Mouse (Mus musculus): ENCODE measurements around the gene Trpm8.

Gene Trpm8

GRCm38 (mm10) chr1:88277098-88277817 is at the start of gene Trpm8, which contains the start of gene Hjurp:
Gene Trpm8, plus strand, starts transcription at chr1:88277661.
Gene Hjurp, minus strand, starts transcription at chr1:88277633.
- peak; percentile 84 for ATAC-seq (ENCODE audit: insufficient number of reproducible peaks, low FRiP score, low TSS enrichment)

- ATAC-seq (ENCODE audit: insufficient number of reproducible peaks, low FRiP score, low TSS enrichment) = no peak
Measured at GRCm38 (mm10) chr1:88228121-88228520, 49.3 kb upstream of the Trpm8 start.

DNA sequence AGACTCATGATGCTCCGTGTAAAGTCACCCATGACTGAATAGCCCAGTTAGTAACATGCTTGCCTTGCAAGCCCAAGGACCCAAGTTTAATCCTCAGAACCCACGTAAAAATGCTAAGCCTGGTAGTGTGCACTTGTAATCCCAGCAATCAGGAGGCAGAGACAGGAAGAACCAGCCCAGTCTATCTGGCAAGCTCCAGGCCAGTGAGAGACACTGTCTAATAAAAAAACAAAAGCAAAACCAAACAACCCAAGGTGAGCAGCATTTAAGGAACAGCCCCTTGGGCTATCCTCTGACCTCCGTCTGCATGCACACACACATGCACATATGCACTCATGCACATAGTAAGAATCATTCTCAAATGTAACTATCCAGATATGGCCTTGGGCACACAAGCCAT is 47.9 kb upstream of the Trpm8 start:
- ATAC-seq (ENCODE audit: insufficient number of reproducible peaks, low FRiP score, low TSS enrichment) = no peak

DNA sequence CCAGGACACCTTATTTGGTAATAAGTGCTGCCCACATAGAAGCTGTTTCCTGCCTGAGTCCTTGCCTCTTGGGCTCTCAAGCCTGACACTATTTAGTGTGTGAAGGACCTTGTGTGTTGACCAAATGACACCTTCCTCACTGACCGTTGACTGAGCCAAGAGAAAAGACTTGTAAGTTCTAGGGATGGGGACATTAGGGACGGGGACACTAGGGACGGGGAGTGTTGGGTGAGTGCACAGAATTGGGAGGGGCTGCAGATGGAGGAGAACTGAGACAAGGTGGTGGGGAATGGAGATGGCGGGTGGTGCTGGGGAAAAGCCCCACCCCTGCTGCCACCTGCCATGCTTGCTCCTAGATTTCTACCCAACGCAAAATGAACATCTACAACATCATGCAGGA is 47.5 kb upstream of the Trpm8 start:
- no peak for ATAC-seq (ENCODE audit: insufficient number of reproducible peaks, low FRiP score, low TSS enrichment)

- no peak for ATAC-seq (ENCODE audit: insufficient number of reproducible peaks, low FRiP score, low TSS enrichment)
Measured at GRCm38 (mm10) chr1:88230421-88230820, 47.0 kb upstream of the Trpm8 start.

- no peak for ATAC-seq (ENCODE audit: insufficient number of reproducible peaks, low FRiP score, low TSS enrichment)
Measured at GRCm38 (mm10) chr1:88230981-88231802, 46.3 kb upstream of the Trpm8 start.

DNA sequence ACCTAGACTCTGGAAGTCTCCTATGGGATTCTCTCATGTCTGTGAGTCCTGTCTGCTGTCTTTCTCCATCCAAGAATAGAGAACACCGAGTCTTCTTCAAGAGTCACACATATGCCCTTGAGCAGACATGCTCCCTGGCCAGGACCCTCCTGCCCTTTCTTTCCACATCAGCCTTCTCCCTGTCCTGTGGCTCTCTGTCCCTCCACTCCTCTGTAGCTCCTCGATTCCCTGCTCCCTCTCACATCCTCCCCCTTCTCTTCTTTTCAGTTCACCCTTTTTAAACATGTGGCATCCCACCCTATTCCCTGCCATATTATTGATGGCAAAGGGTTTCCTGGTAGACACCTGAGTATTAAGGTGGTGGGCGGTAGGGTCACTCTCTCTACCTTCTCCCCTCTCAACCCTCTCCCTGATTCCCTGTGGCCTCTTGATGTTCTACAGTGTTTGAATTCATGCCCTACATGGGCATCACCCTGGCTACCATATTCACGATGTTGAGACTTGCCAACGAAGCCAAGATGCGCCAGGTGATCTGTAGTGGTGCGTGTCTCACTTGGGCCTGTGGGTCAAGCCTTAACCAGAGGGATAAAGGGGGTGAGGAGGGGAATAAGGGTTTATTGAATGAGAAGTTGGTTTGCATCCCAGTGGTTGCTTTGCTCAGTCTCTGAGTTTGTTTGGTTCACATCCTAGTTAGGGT is 45.5 kb upstream of the Trpm8 start:
- no peak for ATAC-seq (ENCODE audit: insufficient number of reproducible peaks, low FRiP score, low TSS enrichment)

DNA sequence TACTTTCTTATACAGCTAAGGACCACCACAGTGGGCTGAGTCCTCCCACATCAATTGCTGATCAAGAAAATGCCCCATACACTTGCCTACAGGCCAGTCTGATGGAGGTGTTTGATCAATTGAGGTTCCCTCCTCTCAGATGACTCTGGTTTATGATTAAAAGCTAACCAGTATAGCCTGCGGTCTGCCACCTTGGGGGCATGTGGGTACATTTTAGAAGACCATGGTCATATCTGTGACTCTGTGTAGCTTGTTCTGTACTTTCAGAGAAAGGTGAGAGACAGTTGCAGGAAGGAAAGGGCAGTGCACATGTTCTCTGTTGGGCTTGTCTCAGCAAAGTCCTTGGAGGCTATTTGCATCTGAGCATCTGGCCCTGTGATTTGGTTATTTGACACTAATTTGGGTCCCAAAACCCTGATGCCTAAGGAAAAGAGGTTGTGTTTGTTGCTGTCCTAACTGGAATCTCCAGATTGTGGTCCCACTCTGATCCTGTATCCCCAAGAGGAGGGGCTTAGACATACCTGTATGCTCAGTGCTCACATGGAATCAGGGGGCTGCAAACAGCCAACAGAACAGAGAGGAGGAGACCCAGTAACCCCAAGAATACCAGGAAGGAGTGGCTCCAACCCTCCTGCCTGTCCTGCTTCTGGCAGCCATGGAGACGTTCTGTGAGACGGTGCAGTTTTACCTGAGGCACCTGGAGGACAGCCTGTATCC is 44.6 kb upstream of the Trpm8 start:
- ATAC-seq (ENCODE audit: insufficient number of reproducible peaks, low FRiP score, low TSS enrichment) = no peak

- no peak for ATAC-seq (ENCODE audit: insufficient number of reproducible peaks, low FRiP score, low TSS enrichment)
Measured at GRCm38 (mm10) chr1:88233421-88234247, 43.8 kb upstream of the Trpm8 start.

GRCm38 (mm10) chr1:88234248-88234610 is 43.2 kb upstream of the Trpm8 start:
- ATAC-seq (ENCODE audit: insufficient number of reproducible peaks, low FRiP score, low TSS enrichment) = no peak

DNA sequence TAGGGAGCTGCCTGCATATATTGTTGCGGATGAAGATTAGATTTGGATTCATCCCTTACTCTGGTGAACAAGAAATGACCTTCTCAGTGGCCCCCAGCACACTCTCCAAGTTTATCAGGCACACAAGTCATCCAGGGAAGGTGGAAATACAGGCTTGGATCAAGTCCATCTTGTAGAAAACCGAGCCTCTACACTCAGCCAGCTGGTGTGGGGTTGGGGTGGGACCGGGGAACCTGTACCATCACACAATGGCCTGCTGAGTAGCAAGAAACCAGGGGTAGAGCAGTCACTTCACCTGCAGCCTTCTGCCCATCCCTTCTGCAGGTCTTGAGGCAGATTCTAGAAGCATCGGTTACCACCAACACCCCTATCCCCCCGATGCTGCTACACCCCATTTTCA is 42.8 kb upstream of the Trpm8 start:
- no peak for ATAC-seq (ENCODE audit: insufficient number of reproducible peaks, low FRiP score, low TSS enrichment)

GRCm38 (mm10) chr1:88235046-88235893 is 42.2 kb upstream of the Trpm8 start:
- no peak for ATAC-seq (ENCODE audit: insufficient number of reproducible peaks, low FRiP score, low TSS enrichment)

GRCm38 (mm10) chr1:88235894-88236415 is 41.5 kb upstream of the Trpm8 start:
- no peak for ATAC-seq (ENCODE audit: insufficient number of reproducible peaks, low FRiP score, low TSS enrichment)

DNA sequence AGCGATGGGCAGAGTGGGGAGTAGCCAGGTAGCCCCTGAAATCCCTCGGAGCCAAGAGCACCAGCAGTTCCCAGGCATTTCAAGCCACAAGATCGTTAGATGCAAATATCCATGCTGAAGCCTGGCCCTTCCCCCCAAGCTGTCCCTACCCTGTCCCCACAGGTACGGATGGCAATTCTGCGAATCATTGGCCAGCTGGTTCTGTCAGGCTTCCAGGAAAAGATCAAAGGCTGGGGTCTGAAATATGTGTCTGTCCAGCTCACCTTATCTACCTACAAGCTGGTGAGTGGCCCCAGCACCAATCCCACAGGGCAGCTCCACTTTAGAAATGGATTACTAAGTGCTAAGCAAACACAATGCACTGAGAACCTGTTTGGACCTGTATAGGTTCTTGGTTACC is 40.1 kb upstream of the Trpm8 start:
- ATAC-seq (ENCODE audit: insufficient number of reproducible peaks, low FRiP score, low TSS enrichment) = no peak

DNA sequence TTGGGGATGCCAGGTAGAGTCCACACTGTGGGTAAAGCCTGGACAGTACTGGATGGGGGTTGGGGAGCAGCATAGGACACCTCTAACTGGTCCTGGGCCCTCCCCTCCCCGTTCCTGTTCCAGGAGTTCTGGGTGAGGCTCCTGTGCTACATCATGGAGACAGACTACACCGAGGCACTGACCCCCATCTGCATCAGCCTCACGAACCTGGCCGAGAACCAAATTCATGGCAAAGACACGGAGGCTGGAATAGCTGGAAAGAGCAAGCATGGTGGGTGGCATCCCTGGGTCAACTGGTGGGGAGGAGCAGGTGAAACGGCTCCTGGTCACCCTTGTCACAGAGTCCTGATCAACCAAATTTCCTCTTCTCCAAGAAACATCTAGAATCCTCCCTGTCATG is 38.7 kb upstream of the Trpm8 start:
- no peak for ATAC-seq (ENCODE audit: insufficient number of reproducible peaks, low FRiP score, low TSS enrichment)

GRCm38 (mm10) chr1:88240072-88240471 is 37.4 kb upstream of the Trpm8 start:
- no peak for ATAC-seq (ENCODE audit: insufficient number of reproducible peaks, low FRiP score, low TSS enrichment)

- no peak for ATAC-seq (ENCODE audit: insufficient number of reproducible peaks, low FRiP score, low TSS enrichment)
Measured at GRCm38 (mm10) chr1:88240579-88240978, 36.9 kb upstream of the Trpm8 start.

DNA sequence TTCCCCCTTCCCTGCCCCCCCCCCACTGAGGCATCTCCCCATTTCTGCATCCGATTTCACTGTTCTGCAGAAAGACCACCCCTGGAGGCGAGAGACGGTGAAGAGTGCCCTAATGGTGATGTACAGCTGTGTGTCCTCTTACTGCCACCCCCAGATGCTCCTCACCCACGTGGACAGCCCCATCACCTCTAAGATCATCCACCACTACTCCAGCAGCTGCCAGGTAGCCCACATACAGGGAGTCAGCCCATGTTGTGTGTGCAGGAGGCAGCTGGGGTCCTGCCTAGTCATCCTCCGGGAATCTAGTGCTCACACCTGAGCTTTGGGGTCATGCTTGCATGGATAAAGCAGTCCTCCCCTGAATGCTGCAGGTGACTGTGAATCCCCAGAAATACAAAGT is 33.6 kb upstream of the Trpm8 start:
- no peak for ATAC-seq (ENCODE audit: insufficient number of reproducible peaks, low FRiP score, low TSS enrichment)

DNA sequence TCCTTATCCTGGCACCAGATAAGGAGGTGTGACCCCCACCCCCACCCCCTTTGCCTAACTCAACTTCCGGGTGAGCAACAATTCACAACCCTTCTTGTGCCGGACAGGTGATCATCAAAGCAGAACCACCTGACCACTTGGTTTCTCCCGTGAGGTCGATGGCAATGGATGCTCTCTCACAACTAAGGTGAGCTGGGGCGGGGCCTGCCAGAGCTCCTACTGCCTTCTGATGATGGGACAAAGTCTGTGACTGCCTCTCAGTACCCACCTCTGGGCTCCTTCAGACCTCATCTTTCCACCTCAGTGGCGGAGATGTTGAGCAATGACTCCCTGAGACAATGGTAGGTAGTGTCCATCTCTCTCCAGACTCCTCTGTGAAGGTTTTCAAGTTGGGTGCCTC is 31.6 kb upstream of the Trpm8 start:
- no peak for ATAC-seq (ENCODE audit: insufficient number of reproducible peaks, low FRiP score, low TSS enrichment)

Data from cerebellum, adult (tissue).